Mouse (Mus musculus): ENCODE measurements at regions not wholly inside any gene's neighbourhood (a gene's known extent, or its start where the extent isn't known, plus 50 kb on each side); places are given as distances from the start of the nearest gene placed in this dataset.
A peak's percentile ranks its signal among the peaks of the same experiment; 100 is the strongest.

- DNase-seq, result no peak
Observed at GRCm38 (mm10) chr12:6211266-6211665, 835.8 kb upstream of the Klhl29 start.

GRCm38 (mm10) chr12:6189232-6189631 lies 813.8 kb upstream of the Klhl29 start:
- DNase-seq, result no peak

- no peak for DNase-seq
Observed at GRCm38 (mm10) chr12:6168795-6169194, 793.3 kb upstream of the Klhl29 start.

GRCm38 (mm10) chr12:6154287-6154686 lies 778.8 kb upstream of the Klhl29 start:
- DNase-seq, result no peak

GRCm38 (mm10) chr12:6151476-6151875 lies 776.0 kb upstream of the Klhl29 start:
- no peak for DNase-seq

- no peak for DNase-seq
Observed at GRCm38 (mm10) chr12:6132451-6132850, 757.0 kb upstream of the Klhl29 start.

GRCm38 (mm10) chr12:6119557-6119956 lies 744.1 kb upstream of the Klhl29 start:
- no peak for DNase-seq

GRCm38 (mm10) chr12:6115254-6115653 lies 739.8 kb upstream of the Klhl29 start:
- DNase-seq, result no peak

- no peak for DNase-seq
Observed at GRCm38 (mm10) chr12:6097295-6097694, 721.8 kb upstream of the Klhl29 start.

- no peak for DNase-seq
Observed at GRCm38 (mm10) chr12:6087627-6088350, 712.3 kb upstream of the Klhl29 start.

GRCm38 (mm10) chr12:6087071-6087470 lies 711.6 kb upstream of the Klhl29 start:
- peak in 1 of 2 experiments; percentile 29 for DNase-seq

GRCm38 (mm10) chr12:6046866-6047689 lies 671.6 kb upstream of the Klhl29 start:
- no peak for DNase-seq

GRCm38 (mm10) chr12:6046110-6046509 lies 670.6 kb upstream of the Klhl29 start:
- no peak for DNase-seq

- DNase-seq, result peak in 1 of 2 experiments; percentile 2
Observed at GRCm38 (mm10) chr12:6042326-6042725, 666.8 kb upstream of the Klhl29 start.

GRCm38 (mm10) chr12:6024111-6024510 lies 648.6 kb upstream of the Klhl29 start:
- no peak for DNase-seq

GRCm38 (mm10) chr12:6022490-6022889 lies 647.0 kb upstream of the Klhl29 start:
- no peak for DNase-seq

- DNase-seq, result no peak
Observed at GRCm38 (mm10) chr12:6000961-6001360, 625.5 kb upstream of the Klhl29 start.

- DNase-seq, result no peak
Observed at GRCm38 (mm10) chr12:5997366-5997765, 621.9 kb upstream of the Klhl29 start.

GRCm38 (mm10) chr12:5996672-5997071 lies 621.2 kb upstream of the Klhl29 start:
- no peak for DNase-seq

GRCm38 (mm10) chr12:5983937-5984610 lies 608.6 kb upstream of the Klhl29 start:
- no peak for DNase-seq

GRCm38 (mm10) chr12:5982096-5982495 lies 606.6 kb upstream of the Klhl29 start:
- DNase-seq, result no peak

- DNase-seq, result no peak
Observed at GRCm38 (mm10) chr12:5975926-5976325, 600.4 kb upstream of the Klhl29 start.

GRCm38 (mm10) chr12:5969556-5969955 lies 594.1 kb upstream of the Klhl29 start:
- DNase-seq, result no peak

GRCm38 (mm10) chr12:5956141-5956540 lies 580.7 kb upstream of the Klhl29 start:
- DNase-seq, result no peak

Measured in kidney, postnatal 25 days (tissue).